Mouse (Mus musculus): ENCODE data around the gene Sugp2.
"Not testable (repeated sequence)": the region's sequence is repeated elsewhere in the genome, so short reads cannot be mapped to it uniquely, and the experiment has no call there.

The Sugp2 gene

GRCm38 (mm10) chr8:70234080-70234780 is at the start of gene Sugp2, which contains the start of gene Armc6:
Gene Sugp2 (plus strand): TSS chr8:70234226.
Gene Armc6 (minus strand): TSS chr8:70234466.
- in situ Hi-C loops (cut with MboI, MseI) = no loop called here

- in situ Hi-C loops (cut with MboI, MseI) = no loop called here
These were observed 45.3 kb upstream of the Sugp2 start for GRCm38 (mm10) chr8:70188707-70189106.

GRCm38 (mm10) chr8:70193238-70193637 is 40.8 kb upstream of the Sugp2 start:
- in situ Hi-C loops (cut with MboI, MseI) = no loop called here

- in situ Hi-C loops (cut with MboI, MseI) = no loop called here
These were observed 39.8 kb upstream of the Sugp2 start for GRCm38 (mm10) chr8:70194191-70194590.

GRCm38 (mm10) chr8:70195762-70196161 is 38.3 kb upstream of the Sugp2 start:
- in situ Hi-C loops (cut with MboI, MseI) = no loop called here

GRCm38 (mm10) chr8:70197603-70198002 is 36.4 kb upstream of the Sugp2 start:
- in situ Hi-C loops (cut with MboI, MseI) = no loop called here

- in situ Hi-C loops (cut with MboI, MseI) = no loop called here
These were observed 33.8 kb upstream of the Sugp2 start for GRCm38 (mm10) chr8:70200098-70200681.

- in situ Hi-C loops (cut with MboI, MseI) = no loop called here
These were observed 32.6 kb upstream of the Sugp2 start for GRCm38 (mm10) chr8:70201417-70201816.

GRCm38 (mm10) chr8:70203072-70203471 is 31.0 kb upstream of the Sugp2 start:
- in situ Hi-C loops (cut with MboI, MseI) = no loop called here

- in situ Hi-C loops (cut with MboI, MseI) = no loop called here
These were observed 29.3 kb upstream of the Sugp2 start for GRCm38 (mm10) chr8:70204757-70205156.

GRCm38 (mm10) chr8:70208130-70208529 is 25.9 kb upstream of the Sugp2 start:
- in situ Hi-C loops (cut with MboI, MseI) = no loop called here

- in situ Hi-C loops (cut with MboI, MseI) = no loop called here
These were observed 23.5 kb upstream of the Sugp2 start for GRCm38 (mm10) chr8:70210538-70210937.

- in situ Hi-C loops (cut with MboI, MseI) = no loop called here
These were observed 22.8 kb upstream of the Sugp2 start for GRCm38 (mm10) chr8:70211275-70211674.

- in situ Hi-C loops (cut with MboI, MseI) = no loop called here
These were observed 22.3 kb upstream of the Sugp2 start for GRCm38 (mm10) chr8:70211726-70212111.

GRCm38 (mm10) chr8:70212112-70213055 is 21.6 kb upstream of the Sugp2 start, which contains the start of gene Slc25a42:
Gene Slc25a42 (minus strand): TSS chr8:70212305.
- in situ Hi-C loops (cut with MboI, MseI) = no loop called here

GRCm38 (mm10) chr8:70214411-70214810 is 19.6 kb upstream of the Sugp2 start:
- in situ Hi-C loops (cut with MboI, MseI) = no loop called here

- in situ Hi-C loops (cut with MboI, MseI) = no loop called here
These were observed 18.9 kb upstream of the Sugp2 start for GRCm38 (mm10) chr8:70215092-70215491.

- in situ Hi-C loops (cut with MboI, MseI) = not testable (repeated sequence)
These were observed 17.9 kb upstream of the Sugp2 start for GRCm38 (mm10) chr8:70216161-70216560.

- in situ Hi-C loops (cut with MboI, MseI) = no loop called here
These were observed 17.5 kb upstream of the Sugp2 start for GRCm38 (mm10) chr8:70216566-70216965.

- in situ Hi-C loops (cut with MboI, MseI) = no loop called here
These were observed 16.6 kb upstream of the Sugp2 start for GRCm38 (mm10) chr8:70217441-70217840.

GRCm38 (mm10) chr8:70219107-70219684 is 14.8 kb upstream of the Sugp2 start:
- in situ Hi-C loops (cut with MboI, MseI) = no loop called here
